Mouse (Mus musculus): ENCODE data around the gene Agpat2. TPM values are rescaled to one million over a fixed set of nuclear protein-coding genes. Genes with fewer than 3 reads are reported as not detected.

The Agpat2 gene
- total and polyA plus RNA-seq, 3 experiments: 22.3 to 42.4 TPM; not detected in 1

- Histone ChIP-seq H3K4me1 (ENCODE audit: control insufficient read depth in 1 of 2, insufficient read depth in 2 of 2, low read length in 2 of 2) (no peaks in the 10 kb centered on the region), H3K9ac (ENCODE audit: control insufficient read depth, low read depth, low read length, poor library complexity, severe bottlenecking) (no peak overlapping the region), H3K36me3 (ENCODE audit: control insufficient read depth in 1 of 2, insufficient read depth in 2 of 2, low read length in 2 of 2) (no peaks in the 10 kb centered on the region), H3K79me2 (ENCODE audit: control insufficient read depth, insufficient read depth, low read length, poor library complexity) (no peaks in the 10 kb centered on the region), H3K27ac (ENCODE audit: control insufficient read depth, low read depth, low read length) (no peak overlapping the region), H3K9me3 (replicated peaks; ENCODE audit: insufficient read depth, low read length) (no peaks in the 10 kb centered on the region), H3K4me3 (ENCODE audit: control insufficient read depth in 1 of 2, insufficient read depth in 1 of 2, low read depth in 2 of 2, low read length in 2 of 2) (no peak overlapping the region), H3K27me3 (ENCODE audit: control insufficient read depth in 1 of 2, insufficient read depth in 2 of 2, low read length in 2 of 2) (peaks cover 4 to 5% of the 10 kb centered on the region in 2 experiments)
- no peak for TF ChIP-seq SMC3 (IDR thresholded peaks at IDR 0.05; ENCODE audit: low read depth, low read length)
- TF ChIP-seq JUND (IDR thresholded peaks at IDR 0.05; ENCODE audit: low read depth, low read length): no peak
- no peak for TF ChIP-seq EP300 (IDR thresholded peaks at IDR 0.05; ENCODE audit: low read depth in 1 of 2, low read length in 2 of 2)
- no peak for TF ChIP-seq RAD21 (IDR thresholded peaks at IDR 0.05; ENCODE audit: low read depth, low read length)
- no peak for TF ChIP-seq E2F4 (IDR thresholded peaks at IDR 0.05; ENCODE audit: borderline replicate concordance, low read depth, low read length)
- no peak for TF ChIP-seq GABPA (IDR thresholded peaks at IDR 0.05; ENCODE audit: low read depth, low read length)
- TF ChIP-seq TAL1 (IDR thresholded peaks at IDR 0.05; ENCODE audit: low read length): no peak
- TF ChIP-seq ETS1 (IDR thresholded peaks at IDR 0.05; ENCODE audit: low read depth, low read length): no peak
- TF ChIP-seq MAX (IDR thresholded peaks at IDR 0.05; ENCODE audit: low read length): no peak
- no peak for TF ChIP-seq CTCF (IDR thresholded peaks at IDR 0.05 in 2 of 3, conservative IDR thresholded peaks at IDR 0.05 in 1 of 3; ENCODE audit: control insufficient read depth in 1 of 3, insufficient read depth in 1 of 3, low read depth in 2 of 3, low read length in 3 of 3, poor library complexity in 1 of 3, severe bottlenecking in 1 of 3)
- DNase-seq (ENCODE audit: low read depth, low spot score): no peak
These were observed 60.4 kb downstream of the Agpat2 start for GRCm38 (mm10) chr2:26543768-26544167.

GRCm38 (mm10) chr2:26543155-26543554 lies 61.1 kb downstream of the Agpat2 start:
- H3K36me3 ChIP-seq (ENCODE audit: control insufficient read depth in 1 of 2, insufficient read depth in 2 of 2, low read length in 2 of 2): no peaks in the 10 kb centered on the region
- peaks cover 2 to 5% of the 10 kb centered on the region in 2 experiments for H3K27me3 ChIP-seq (ENCODE audit: control insufficient read depth in 1 of 2, insufficient read depth in 2 of 2, low read length in 2 of 2)
- H3K9me3 ChIP-seq (replicated peaks; ENCODE audit: insufficient read depth, low read length): no peaks in the 10 kb centered on the region
- no peak overlapping the region for H3K4me3 ChIP-seq (ENCODE audit: control insufficient read depth in 1 of 2, insufficient read depth in 1 of 2, low read depth in 2 of 2, low read length in 2 of 2)
- no peak for DNase-seq (ENCODE audit: low read depth, low spot score)
- H3K79me2 ChIP-seq (ENCODE audit: control insufficient read depth, insufficient read depth, low read length, poor library complexity): no peaks in the 10 kb centered on the region
- H3K27ac ChIP-seq (ENCODE audit: control insufficient read depth, low read depth, low read length): no peak overlapping the region
- H3K4me1 ChIP-seq (ENCODE audit: control insufficient read depth in 1 of 2, insufficient read depth in 2 of 2, low read length in 2 of 2): no peaks in the 10 kb centered on the region
- no peak for TF ChIP-seq BHLHE40 (IDR thresholded peaks at IDR 0.05; ENCODE audit: borderline replicate concordance, low read depth, low read length)
- H3K9ac ChIP-seq (ENCODE audit: control insufficient read depth, low read depth, low read length, poor library complexity, severe bottlenecking): no peak overlapping the region

Other genes with a start within 250 kb of the Agpat2 start
- gene Card9, start 243.5 kb downstream of the Agpat2 start, total RNA-seq (2012; rRNA removed): 0.16 and 0.35 TPM in 2 replicates
- gene Card9, start 243.5 kb downstream of the Agpat2 start, polyA plus RNA-seq (2012; ENCODE audit: insufficient read depth in 1 of 2, insufficient read length in 2 of 2, low read depth in 1 of 2, low replicate concordance in 2 of 2, missing spikeins in 1 of 2): under 1 TPM in 1 of 2 experiments, not detected in 1; 0.72 TPM
- gene Snapc4, start 223.8 kb downstream of the Agpat2 start, total RNA-seq (2012; rRNA removed): 40.3 and 49.3 TPM in 2 replicates
- gene Snapc4, start 223.8 kb downstream of the Agpat2 start, polyA plus RNA-seq (2012; ENCODE audit: insufficient read depth in 1 of 2, insufficient read length in 2 of 2, low read depth in 1 of 2, low replicate concordance in 2 of 2, missing spikeins in 1 of 2): 10 to 100 TPM in 1 of 2 experiments, not detected in 1; 57.6 TPM
- gene Entr1, start 215.1 kb downstream of the Agpat2 start, total RNA-seq (2012; rRNA removed): 51.7 and 63.6 TPM in 2 replicates
- gene Entr1, start 215.1 kb downstream of the Agpat2 start, polyA plus RNA-seq (2012; ENCODE audit: insufficient read depth in 1 of 2, insufficient read length in 2 of 2, low read depth in 1 of 2, low replicate concordance in 2 of 2, missing spikeins in 1 of 2): 10 to 100 TPM in 1 of 2 experiments, not detected in 1; 71.1 TPM
- gene Pmpca, start 215.1 kb downstream of the Agpat2 start, total RNA-seq (2012; rRNA removed): 87.6 and 96.5 TPM in 2 replicates
- 100 to 1,000 TPM in 1 of 2 experiments, 10 to 100 TPM in 1; 46.4 to 166 TPM for gene Pmpca, start 215.1 kb downstream of the Agpat2 start, polyA plus RNA-seq (2012; ENCODE audit: insufficient read depth in 1 of 2, insufficient read length in 2 of 2, low read depth in 1 of 2, low replicate concordance in 2 of 2, missing spikeins in 1 of 2)
- 9.6 and 11.2 TPM in 2 replicates for gene Inpp5e, start 195.2 kb downstream of the Agpat2 start, total RNA-seq (2012; rRNA removed)
- gene Inpp5e, start 195.2 kb downstream of the Agpat2 start, polyA plus RNA-seq (2012; ENCODE audit: insufficient read depth in 1 of 2, insufficient read length in 2 of 2, low read depth in 1 of 2, low replicate concordance in 2 of 2, missing spikeins in 1 of 2): 10 to 100 TPM in 1 of 2 experiments, not detected in 1; 17.5 TPM
- 20.3 and 21.4 TPM in 2 replicates for gene Sec16a, start 159.2 kb downstream of the Agpat2 start, total RNA-seq (2012; rRNA removed)
- gene Sec16a, start 159.2 kb downstream of the Agpat2 start, polyA plus RNA-seq (2012; ENCODE audit: insufficient read depth in 1 of 2, insufficient read length in 2 of 2, low read depth in 1 of 2, low replicate concordance in 2 of 2, missing spikeins in 1 of 2): 10 to 100 TPM in 1 of 2 experiments, not detected in 1; 38.0 TPM
- gene Notch1, start 87.8 kb downstream of the Agpat2 start, total RNA-seq (2012; rRNA removed): 0.39 TPM in 1 of 2 replicates, not detected in the other
- gene Notch1, start 87.8 kb downstream of the Agpat2 start, polyA plus RNA-seq (2012; ENCODE audit: insufficient read depth in 1 of 2, insufficient read length in 2 of 2, low read depth in 1 of 2, low replicate concordance in 2 of 2, missing spikeins in 1 of 2): under 1 TPM in 1 of 2 experiments, not detected in 1; 0.06 TPM
- gene Egfl7, start 24.4 kb downstream of the Agpat2 start, total RNA-seq (2012; rRNA removed): 73.9 and 95.4 TPM in 2 replicates
- 100 to 1,000 TPM in 1 of 2 experiments, not detected in 1; 125 TPM for gene Egfl7, start 24.4 kb downstream of the Agpat2 start, polyA plus RNA-seq (2012; ENCODE audit: insufficient read depth in 1 of 2, insufficient read length in 2 of 2, low read depth in 1 of 2, low replicate concordance in 2 of 2, missing spikeins in 1 of 2)
- 0.15 TPM in 1 of 2 replicates, not detected in the other for gene Gm20532, start 17.8 kb downstream of the Agpat2 start, total RNA-seq (2012; rRNA removed)
- gene Gm20532, start 17.8 kb downstream of the Agpat2 start, polyA plus RNA-seq (2012; ENCODE audit: insufficient read depth in 1 of 2, insufficient read length in 2 of 2, low read depth in 1 of 2, low replicate concordance in 2 of 2, missing spikeins in 1 of 2): not detected
- 0.33 and 0.42 TPM in 2 replicates for gene Fam69b, start 24.0 kb upstream of the Agpat2 start, total RNA-seq (2012; rRNA removed)
- under 1 TPM in 1 of 2 experiments, not detected in 1; 0.67 TPM for gene Fam69b, start 24.0 kb upstream of the Agpat2 start, polyA plus RNA-seq (2012; ENCODE audit: insufficient read depth in 1 of 2, insufficient read length in 2 of 2, low read depth in 1 of 2, low replicate concordance in 2 of 2, missing spikeins in 1 of 2)
- not detected in 2 replicates for gene Lcn4, start 66.9 kb upstream of the Agpat2 start, total RNA-seq (2012; rRNA removed)
- gene Lcn4, start 66.9 kb upstream of the Agpat2 start, polyA plus RNA-seq (2012; ENCODE audit: insufficient read depth in 1 of 2, insufficient read length in 2 of 2, low read depth in 1 of 2, low replicate concordance in 2 of 2, missing spikeins in 1 of 2): not detected

Data from MEL (cell line).